Mouse (Mus musculus) midbrain, postnatal 0 days (tissue): ENCODE results near the gene Pax7. TPM values are rescaled to one million over a fixed set of nuclear protein-coding genes. Genes with fewer than 3 reads are reported as not detected.
A peak's percentile ranks its signal among the peaks of the same experiment; 100 is the strongest.

ENCODE experiments used
- ATAC-seq: fragments of 200-750 bp; cut with Nextera tagmentation; 2 replicates; pipeline ENCODE4 v1.8.0; 2017; ENCODE audit warnings: moderate number of reproducible peaks, mild to moderate bottlenecking, moderate TSS enrichment, moderate library complexity; ENCODE audit not compliant: low FRiP score
- DNase-seq: peaks from one replicate; pipeline ENCODE4 v3.0.0-alpha.2; 2015; ENCODE audit warnings: low spot score
- H3K27ac ChIP-seq: fragments of 300-500 bp; sonication (generic); 2 replicates; pipeline ENCODE4 v1.5.1; 2014; ENCODE audit warnings: low read depth, mild to moderate bottlenecking, low read length, mixed read lengths
- H3K27me3 ChIP-seq: fragments of 300-500 bp; sonication (generic); 2 replicates; pipeline ENCODE4 v1.6.1; 2014; ENCODE audit warnings: low read length, control low read depth, mixed read lengths; ENCODE audit not compliant: insufficient read depth
- H3K36me3 ChIP-seq: fragments of 300-500 bp; sonication (generic); 2 replicates; pipeline ENCODE4 v1.6.1; 2014; ENCODE audit warnings: low read length, control low read depth, mixed read lengths; ENCODE audit not compliant: insufficient read depth
- H3K4me1 ChIP-seq: fragments of 300-500 bp; sonication (generic); 2 replicates; pipeline ENCODE4 v1.6.1; 2014; ENCODE audit warnings: mild to moderate bottlenecking, control low read depth, antibody characterized with exemption, low read length, mixed read lengths; ENCODE audit not compliant: insufficient read depth
- H3K4me2 ChIP-seq: fragments of 300-500 bp; sonication (generic); 2 replicates; pipeline ENCODE4 v1.6.1; 2014; ENCODE audit warnings: low read depth, mild to moderate bottlenecking, low read length, mixed read lengths; ENCODE audit not compliant: poor library complexity, severe bottlenecking
- H3K4me3 ChIP-seq: fragments of 300-500 bp; sonication (generic); 2 replicates; pipeline ENCODE4 v1.5.1; 2014; ENCODE audit warnings: low read depth, mild to moderate bottlenecking, low read length, moderate library complexity
- H3K9ac ChIP-seq: fragments of 300-500 bp; sonication (generic); replicated peaks from 2 replicates; pipeline ENCODE4 v1.6.1; 2014; ENCODE audit warnings: mild to moderate bottlenecking, low read length, moderate library complexity, mixed read lengths; ENCODE audit not compliant: poor library complexity, severe bottlenecking
- H3K9me3 ChIP-seq: fragments of 300-500 bp; sonication (generic); 2 replicates; pipeline ENCODE4 v1.6.1; 2016; ENCODE audit warnings: low read length, control low read depth
- CTCF ChIP-seq: IDR thresholded peaks from 2 replicates; pipeline ENCODE4 v1.5.1; 2016; ENCODE audit warnings: antibody characterized with exemption, mild to moderate bottlenecking
- WGBS: fragments of 180-500 bp; shearing (Covaris S2); extraction: QIAGEN DNeasy Blood & Tissue Kit; methylation state at CpG from one replicate; pipeline ENCODE4 v1.1.7; 2014; 5-methylcytosine and 5-hydroxymethylcytosine counted together
- polyA plus RNA-seq: library from polyadenylated mRNA; unstranded; fragments of >200 nt; fragmentation: Nextera tagmentation; extraction: Ambion mirVana; gene quantifications from 2 replicates; pipeline ENCODE4 v1.2.1, GENCODE M21; 2015
- total RNA-seq: library from RNA; depleted of rRNA; stranded (reverse); fragments of >200 nt; gene quantifications from 2 replicates; pipeline ENCODE4 v1.2.3, GENCODE M21; 2014

Pax7 gene
- total and polyA plus RNA-seq, 2 experiments from 2014 or later, result 3.0 to 34.9 TPM

GRCm38 (mm10) chr4:139758512-139759340, 74.6 kb downstream of the Pax7 start:
- H3K9ac ChIP-seq, result no peak overlapping the region
- H3K4me1 ChIP-seq, result no peaks in the 10 kb centered on the region
- no peaks in the 10 kb centered on the region for H3K36me3 ChIP-seq
- TF ChIP-seq CTCF, result no peak
- no peak overlapping the region for H3K4me3 ChIP-seq
- DNase-seq, result peak; percentile 59
- no peaks in the 10 kb centered on the region for H3K9me3 ChIP-seq
- no peak for ATAC-seq
- peak overlapping the region; percentile 18; the same call in 1 of the 2 replicates for H3K27ac ChIP-seq
- WGBS, result 16% methylated on average over 17 of the region's 17 CpGs
- H3K4me2 ChIP-seq, result no peak overlapping the region
- H3K27me3 ChIP-seq, result peaks cover 3% of the 10 kb centered on the region; the same call in 1 of the 2 replicates

- DNase-seq, result no peak
- 13% methylated on average over 12 of the region's 13 CpGs for WGBS
Measured at GRCm38 (mm10) chr4:139756931-139757330, 76.4 kb downstream of the Pax7 start.

GRCm38 (mm10) chr4:139754148-139754710, 79.1 kb downstream of the Pax7 start:
- 44% methylated on average over 11 of the region's 11 CpGs for WGBS
- no peak overlapping the region for H3K9ac ChIP-seq
- no peaks in the 10 kb centered on the region for H3K9me3 ChIP-seq
- ATAC-seq (no peak), DNase-seq (no peak)
- H3K4me1 ChIP-seq, result no peaks in the 10 kb centered on the region
- TF ChIP-seq CTCF, result no peak
- H3K27me3 ChIP-seq, result peaks cover 3% of the 10 kb centered on the region; the same call in 1 of the 2 replicates
- H3K4me2 ChIP-seq, result no peak overlapping the region
- no peak overlapping the region for H3K4me3 ChIP-seq
- no peaks in the 10 kb centered on the region for H3K36me3 ChIP-seq
- H3K27ac ChIP-seq, result no peak overlapping the region

More at GRCm38 (mm10) chr4:139756931-139757330, 76.4 kb downstream of the Pax7 start:
- Histone ChIP-seq H3K27me3 (peaks cover 3% of the 10 kb centered on the region; the same call in 1 of the 2 replicates), H3K4me3 (no peak overlapping the region), H3K4me1 (no peaks in the 10 kb centered on the region), H3K27ac (no peak overlapping the region), H3K4me2 (no peak overlapping the region), H3K36me3 (no peaks in the 10 kb centered on the region), H3K9ac (no peak overlapping the region), H3K9me3 (no peaks in the 10 kb centered on the region)
- no peak for ATAC-seq
- TF ChIP-seq CTCF, result no peak

GRCm38 (mm10) chr4:139750926-139751325, 82.4 kb downstream of the Pax7 start:
- Histone ChIP-seq H3K36me3 (no peaks in the 10 kb centered on the region), H3K9me3 (no peaks in the 10 kb centered on the region), H3K4me1 (no peaks in the 10 kb centered on the region), H3K27ac (no peak overlapping the region), H3K4me2 (no peak overlapping the region), H3K4me3 (no peak overlapping the region), H3K9ac (no peak overlapping the region), H3K27me3 (peaks cover under 1% of the 10 kb centered on the region; the same call in 1 of the 2 replicates)
- ATAC-seq (no peak), DNase-seq (no peak)
- 88% methylated on average over 5 of the region's 5 CpGs for WGBS
- TF ChIP-seq CTCF, result no peak

- Histone ChIP-seq H3K27ac (no peak overlapping the region), H3K4me3 (no peak overlapping the region), H3K9ac (no peak overlapping the region), H3K4me1 (no peaks in the 10 kb centered on the region), H3K27me3 (no peaks in the 10 kb centered on the region), H3K9me3 (no peaks in the 10 kb centered on the region), H3K36me3 (no peaks in the 10 kb centered on the region), H3K4me2 (no peak overlapping the region)
- no peak for ATAC-seq
- DNase-seq, result no peak
- 70% methylated on average over 12 of the region's 12 CpGs for WGBS
- TF ChIP-seq CTCF, result no peak
Measured at GRCm38 (mm10) chr4:139747190-139747936, 86.0 kb downstream of the Pax7 start.
